Mouse (Mus musculus) regulatory T cell (primary cell): ENCODE data around the gene Vmn2r98.
"Not testable (repeated sequence)": the region's sequence is repeated elsewhere in the genome, so short reads cannot be mapped to it uniquely, and the experiment has no call there.

Experiments used
- in situ Hi-C: fragments of 300-600 bp; cut with MboI, MseI; formaldehyde crosslinking; loops from one replicate; pipeline ENCODE4 v1.15.1; 2025; ENCODE audit warnings: high pct_unique_total_duplicates

Vmn2r98 gene

DNA sequence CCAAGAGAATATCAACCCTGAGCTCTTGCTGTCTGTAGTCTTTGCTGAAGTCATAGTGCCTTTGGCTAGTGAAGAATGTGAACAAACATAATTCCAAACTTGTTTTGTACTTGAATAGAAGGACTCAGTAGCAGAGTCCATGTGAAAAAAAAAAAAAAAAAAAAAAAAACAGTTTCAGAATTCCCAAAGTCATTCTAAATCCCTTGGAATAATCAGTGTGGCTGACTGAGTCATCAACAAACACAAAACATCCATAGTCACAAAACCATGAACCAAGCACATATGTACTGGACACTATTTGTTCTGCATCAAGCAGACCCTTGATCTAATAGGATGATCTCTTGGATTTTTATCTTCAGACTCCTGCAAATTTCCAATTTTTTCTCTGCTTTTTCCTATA is at the start of gene Vmn2r98:
Gene Vmn2r98, plus strand, starts transcription at position 301 of the 400 bp plus-strand sequence.
- in situ Hi-C loops = not testable (repeated sequence)

DNA sequence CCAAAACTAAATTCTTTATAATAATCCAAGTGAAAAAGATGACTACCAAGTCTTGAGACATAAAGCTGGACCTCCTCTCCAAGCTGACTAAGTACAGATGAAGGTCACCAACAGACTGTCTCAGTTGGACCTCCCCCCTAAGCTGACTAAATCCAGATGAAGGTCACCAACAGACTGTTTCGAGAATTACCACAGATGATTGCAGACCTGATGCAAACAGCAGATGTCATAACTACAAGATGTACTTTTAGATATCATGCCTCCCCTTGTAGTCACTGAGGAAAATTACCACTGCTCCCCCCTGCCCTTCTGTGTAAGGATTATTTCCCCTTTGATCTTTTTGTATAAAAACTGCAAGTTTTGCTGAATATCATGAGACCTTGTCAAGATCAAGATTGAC is 21.8 kb upstream of the Vmn2r98 start:
- in situ Hi-C loops = not testable (repeated sequence)

- in situ Hi-C loops = no loop called here
These were observed 21.3 kb upstream of the Vmn2r98 start for GRCm38 (mm10) chr17:19031962-19032361.

DNA sequence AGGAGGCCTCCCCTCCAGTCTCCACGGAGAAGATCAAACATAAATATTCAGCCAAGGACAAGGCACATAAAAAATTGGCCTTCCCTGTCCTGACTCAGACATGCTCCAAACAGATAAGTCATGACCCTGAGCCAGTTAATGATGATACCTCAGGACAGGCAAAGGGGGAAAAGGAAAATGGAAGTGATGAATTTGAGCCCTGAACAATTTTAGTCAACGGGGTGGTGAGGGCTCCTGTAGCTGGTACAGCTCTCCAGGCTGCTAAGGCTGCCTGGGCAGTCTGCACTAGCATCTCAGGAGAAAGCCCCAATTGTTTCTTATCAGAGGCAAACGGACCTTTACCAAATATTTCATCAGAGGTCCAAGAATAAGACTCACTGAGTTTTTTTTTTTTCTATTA is 20.5 kb upstream of the Vmn2r98 start:
- in situ Hi-C loops = no loop called here
